15 mouse cellular contexts compared by ENCODE assay signal in the genomic region with DNA sequence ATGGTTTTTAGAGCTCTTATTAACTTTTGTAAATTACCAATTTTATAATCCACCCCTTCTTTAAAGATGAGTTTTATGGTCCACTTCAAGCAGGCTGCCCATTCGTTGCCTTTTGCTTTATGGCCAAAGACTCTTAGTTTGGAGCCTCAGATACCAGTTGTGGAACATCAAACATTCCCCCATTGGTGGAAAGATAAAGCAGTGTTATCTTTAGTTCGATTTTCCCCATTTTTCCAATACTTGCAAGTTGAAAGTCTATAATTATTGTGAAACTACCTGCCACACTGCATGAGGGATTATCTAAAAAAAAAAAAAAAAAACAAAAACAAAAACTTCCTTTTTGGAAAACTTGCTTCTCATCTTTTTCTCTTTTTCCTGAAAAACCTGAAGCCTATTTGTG. TPM values are rescaled to one million over a fixed set of nuclear protein-coding genes. Genes with fewer than 3 reads are reported as not detected.
"Had no signal": no experiment of that assay in that cellular context is flagged by ENCODE, and none has a peak within 500 bp of the region (broad histone marks: within the 10 kb centered on the region; RNA-seq: fewer than 3 reads in every experiment).

No protein-coding gene starts in this region.

- H3K36me3 ChIP-seq: midbrain, embryonic 13.5 days; midbrain, embryonic 15.5 days; neural tube, embryonic 12.5 days; stomach, embryonic 15.5 days had no signal

- H3K9me3 ChIP-seq: megakaryocyte, embryonic 14.5 days; midbrain, embryonic 13.5 days; midbrain, embryonic 15.5 days; neural tube, embryonic 12.5 days; stomach, embryonic 15.5 days had no signal

- ATAC-seq: midbrain, embryonic 13.5 days; midbrain, embryonic 15.5 days had no signal

- DNase-seq: lung, adult 2 months; right cerebral cortex, postnatal 14 days; thymus, adult 2 months; thymus, postnatal 25 days; thymus, postnatal 4 days had no signal

- H3K4me1 ChIP-seq: midbrain, embryonic 13.5 days; midbrain, embryonic 15.5 days; neural tube, embryonic 12.5 days; stomach, embryonic 15.5 days had no signal

- H3K27ac ChIP-seq: macrophage; midbrain, embryonic 13.5 days; midbrain, embryonic 15.5 days; neural tube, embryonic 12.5 days; stomach, embryonic 15.5 days; stomach, postnatal 0 days had no signal

- H3K27me3 ChIP-seq: midbrain, embryonic 13.5 days; midbrain, embryonic 15.5 days; neural tube, embryonic 12.5 days; stomach, embryonic 15.5 days had no signal

- H3K4me3 ChIP-seq: megakaryocyte, embryonic 14.5 days; midbrain, embryonic 13.5 days; midbrain, embryonic 15.5 days; neural tube, embryonic 12.5 days; stomach, embryonic 15.5 days had no signal

- H3K9ac ChIP-seq: midbrain, embryonic 13.5 days; midbrain, embryonic 15.5 days; neural tube, embryonic 12.5 days; stomach, embryonic 15.5 days had no signal

- H3K4me2 ChIP-seq: midbrain, embryonic 11.5 days; midbrain, embryonic 13.5 days; midbrain, embryonic 15.5 days; neural tube, embryonic 12.5 days; stomach, embryonic 15.5 days had no signal

RNA-seq across cellular contexts. Expression of a gene that starts 20.0 kb away (rescaled TPM):
- total RNA-seq: midbrain, postnatal 0 days had no signal
- polyA plus RNA-seq: midbrain, postnatal 0 days; neural tube, embryonic 14.5 days; stomach, embryonic 15.5 days; stomach, postnatal 0 days had no signal
